Mouse (Mus musculus): ENCODE results near the gene Ccdc65.

Gene Ccdc65

GRCm38 (mm10) chr15:98707766-98708372, at the start of gene Ccdc65:
TSS of gene Ccdc65 (plus strand) at chr15:98708207.
- DNase-seq (ENCODE audit: low spot score) = peak; percentile 75

GRCm38 (mm10) chr15:98662198-98662566, 45.8 kb upstream of the Ccdc65 start:
- DNase-seq (ENCODE audit: low spot score) = no peak

GRCm38 (mm10) chr15:98662567-98663545, 45.2 kb upstream of the Ccdc65 start, which contains the start of gene Ddx23:
TSS of gene Ddx23 (minus strand) at chr15:98662894.
- peak; percentile 87 for DNase-seq (ENCODE audit: low spot score)

GRCm38 (mm10) chr15:98664042-98664907, 43.7 kb upstream of the Ccdc65 start:
- DNase-seq (ENCODE audit: low spot score) = no peak

- DNase-seq (ENCODE audit: low spot score) = no peak
Observed at GRCm38 (mm10) chr15:98672592-98672991, 35.4 kb upstream of the Ccdc65 start.

GRCm38 (mm10) chr15:98673732-98674131, 34.3 kb upstream of the Ccdc65 start:
- no peak for DNase-seq (ENCODE audit: low spot score)

GRCm38 (mm10) chr15:98674284-98674993, 33.6 kb upstream of the Ccdc65 start:
- no peak for DNase-seq (ENCODE audit: low spot score)

- no peak for DNase-seq (ENCODE audit: low spot score)
Observed at GRCm38 (mm10) chr15:98674994-98675545, 32.9 kb upstream of the Ccdc65 start.

- no peak for DNase-seq (ENCODE audit: low spot score)
Observed at GRCm38 (mm10) chr15:98675634-98676250, 32.3 kb upstream of the Ccdc65 start.

GRCm38 (mm10) chr15:98676471-98676870, 31.5 kb upstream of the Ccdc65 start:
- DNase-seq (ENCODE audit: low spot score) = no peak

GRCm38 (mm10) chr15:98676940-98677728, 30.9 kb upstream of the Ccdc65 start, which contains the start of gene Rnd1:
TSS of gene Rnd1 (minus strand) at chr15:98677461.
- peak; percentile 64 for DNase-seq (ENCODE audit: low spot score)

- no peak for DNase-seq (ENCODE audit: low spot score)
Observed at GRCm38 (mm10) chr15:98677977-98678376, 30.0 kb upstream of the Ccdc65 start.

GRCm38 (mm10) chr15:98680660-98681059, 27.3 kb upstream of the Ccdc65 start:
- no peak for DNase-seq (ENCODE audit: low spot score)

- no peak for DNase-seq (ENCODE audit: low spot score)
Observed at GRCm38 (mm10) chr15:98681633-98682032, 26.4 kb upstream of the Ccdc65 start.

- DNase-seq (ENCODE audit: low spot score) = no peak
Observed at GRCm38 (mm10) chr15:98683177-98683576, 24.8 kb upstream of the Ccdc65 start.

GRCm38 (mm10) chr15:98683746-98684145, 24.3 kb upstream of the Ccdc65 start:
- DNase-seq (ENCODE audit: low spot score) = no peak

- no peak for DNase-seq (ENCODE audit: low spot score)
Observed at GRCm38 (mm10) chr15:98685926-98686325, 22.1 kb upstream of the Ccdc65 start.

GRCm38 (mm10) chr15:98689682-98690081, 18.3 kb upstream of the Ccdc65 start:
- no peak for DNase-seq (ENCODE audit: low spot score)

GRCm38 (mm10) chr15:98691486-98692147, 16.4 kb upstream of the Ccdc65 start:
- no peak for DNase-seq (ENCODE audit: low spot score)
